Mouse (Mus musculus) forebrain, postnatal 0 days (tissue): ENCODE measurements around the gene Ptprs. TPM values are rescaled to one million over a fixed set of nuclear protein-coding genes. Genes with fewer than 3 reads are reported as not detected.
A peak's percentile ranks its signal among the peaks of the same experiment; 100 is the strongest.

Source experiments
- ATAC-seq: fragments of 200-750 bp; cut with Nextera tagmentation; 2 replicates; pipeline ENCODE4 v1.8.0; 2017; ENCODE audit warnings: mild to moderate bottlenecking, moderate library complexity
- DNase-seq: peaks from one replicate; pipeline ENCODE4 v3.0.0-alpha.2; 2015
- H3K27ac ChIP-seq: fragments of 300-500 bp; sonication (generic); 2 replicates; pipeline ENCODE4 v1.5.1; 2014; ENCODE audit warnings: low read depth, mild to moderate bottlenecking, antibody characterized with exemption, low read length, moderate library complexity, mixed read lengths
- H3K27me3 ChIP-seq: fragments of 300-500 bp; sonication (generic); 2 replicates; pipeline ENCODE4 v1.6.1; 2014; ENCODE audit warnings: mild to moderate bottlenecking, low read length, mixed read lengths; ENCODE audit not compliant: insufficient read depth
- H3K36me3 ChIP-seq: fragments of 300-500 bp; sonication (generic); 2 replicates; pipeline ENCODE4 v1.6.1; 2014; ENCODE audit warnings: mild to moderate bottlenecking, moderate library complexity; ENCODE audit not compliant: insufficient read depth
- H3K4me1 ChIP-seq: fragments of 300-500 bp; sonication (generic); 2 replicates; pipeline ENCODE4 v1.6.1; 2014; ENCODE audit warnings: antibody characterized with exemption; ENCODE audit not compliant: insufficient read depth
- H3K4me2 ChIP-seq: fragments of 300-500 bp; sonication (generic); 2 replicates; pipeline ENCODE4 v1.6.1; 2014; ENCODE audit warnings: low read depth, mild to moderate bottlenecking, moderate library complexity
- H3K4me3 ChIP-seq: fragments of 300-500 bp; sonication (generic); 2 replicates; pipeline ENCODE4 v1.5.1; 2014; ENCODE audit warnings: low read depth, low read length, mixed read lengths
- H3K9ac ChIP-seq: fragments of 300-500 bp; sonication (generic); 2 replicates; pipeline ENCODE4 v1.6.1; 2014; ENCODE audit warnings: mild to moderate bottlenecking
- H3K9me3 ChIP-seq: fragments of 300-500 bp; sonication (generic); 2 replicates; pipeline ENCODE4 v1.6.1; 2016; ENCODE audit warnings: low read length
- CTCF ChIP-seq: sonication (generic); IDR thresholded peaks from 2 replicates; pipeline ENCODE4 v1.5.1; 2016; ENCODE audit warnings: antibody characterized with exemption, control low read depth, low read depth
- WGBS: fragments of 180-500 bp; shearing (Covaris S2); extraction: QIAGEN DNeasy Blood & Tissue Kit; methylation state at CpG from one replicate; pipeline ENCODE4 v1.1.7; 2014; 5-methylcytosine and 5-hydroxymethylcytosine counted together
- polyA plus RNA-seq: library from polyadenylated mRNA; unstranded; fragments of >200 nt; fragmentation: Nextera tagmentation; extraction: Ambion mirVana; gene quantifications from 2 replicates; pipeline ENCODE4 v1.2.1, GENCODE M21; 2015
- total RNA-seq: library from RNA; depleted of rRNA; stranded (reverse); fragments of >200 nt; gene quantifications from 2 replicates; pipeline ENCODE4 v1.2.3, GENCODE M21; 2014

Gene Ptprs
- total and polyA plus RNA-seq, 2 experiments from 2014 or later, result 250 to 711 TPM

DNA sequence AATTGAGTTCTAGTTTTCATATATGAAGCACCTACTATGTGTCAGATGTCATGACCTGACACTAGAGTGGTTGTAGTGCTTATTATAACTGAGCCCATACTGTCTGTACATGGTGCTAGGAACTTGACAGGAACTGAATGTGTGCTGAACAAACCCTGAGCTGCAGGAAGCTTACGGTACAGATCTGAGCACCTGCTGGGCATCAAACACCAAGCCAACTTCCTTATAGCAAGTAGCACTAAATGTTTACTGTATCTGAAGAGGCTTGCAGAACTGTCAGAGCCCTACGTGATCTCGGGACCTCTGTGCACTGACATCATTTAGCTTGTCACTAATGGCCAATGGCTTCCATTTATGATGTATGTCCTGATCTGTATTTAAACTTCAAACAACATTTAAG, 44.7 kb downstream of the Ptprs start:
- peaks cover 71% of the 10 kb centered on the region for H3K36me3 ChIP-seq
- no peak overlapping the region for H3K9ac ChIP-seq
- H3K4me1 ChIP-seq, result no peaks in the 10 kb centered on the region
- H3K4me2 ChIP-seq, result no peak overlapping the region
- no peaks in the 10 kb centered on the region for H3K27me3 ChIP-seq
- no peak overlapping the region for H3K27ac ChIP-seq
- WGBS, result 81% methylated on average over 3 of the region's 3 CpGs
- DNase-seq (no peak), ATAC-seq (no peak)
- H3K4me3 ChIP-seq, result no peak overlapping the region
- H3K9me3 ChIP-seq, result no peaks in the 10 kb centered on the region
- TF ChIP-seq CTCF, result no peak

DNA sequence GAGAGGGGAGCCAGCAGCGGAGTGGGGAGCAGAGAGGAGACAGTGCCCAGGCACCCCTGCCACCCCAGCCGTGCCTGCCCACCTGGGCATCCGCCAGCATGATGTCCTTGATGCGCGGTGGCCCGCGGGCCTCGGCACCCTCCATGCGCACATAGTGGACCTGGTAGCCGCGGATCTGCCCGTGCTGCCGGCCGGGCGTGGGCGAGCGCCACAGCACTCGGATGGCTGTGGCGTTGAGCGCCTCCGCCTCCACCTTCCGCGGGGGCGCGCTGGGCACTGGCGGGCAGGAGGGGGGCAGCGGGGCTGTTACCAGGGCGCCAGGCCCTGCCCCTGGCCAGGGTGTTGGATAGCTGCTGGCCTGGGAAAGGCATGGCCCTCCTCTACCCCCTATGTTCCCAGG, 48.4 kb downstream of the Ptprs start:
- Histone ChIP-seq H3K9ac (no peak overlapping the region), H3K4me3 (no peak overlapping the region), H3K9me3 (no peaks in the 10 kb centered on the region), H3K27me3 (no peaks in the 10 kb centered on the region), H3K4me2 (no peak overlapping the region), H3K27ac (no peak overlapping the region), H3K36me3 (peaks cover 70% of the 10 kb centered on the region), H3K4me1 (no peaks in the 10 kb centered on the region)
- DNase-seq (no peak), ATAC-seq (no peak)
- no peak for TF ChIP-seq CTCF
- WGBS, result 81% methylated on average over 28 of the region's 28 CpGs

DNA sequence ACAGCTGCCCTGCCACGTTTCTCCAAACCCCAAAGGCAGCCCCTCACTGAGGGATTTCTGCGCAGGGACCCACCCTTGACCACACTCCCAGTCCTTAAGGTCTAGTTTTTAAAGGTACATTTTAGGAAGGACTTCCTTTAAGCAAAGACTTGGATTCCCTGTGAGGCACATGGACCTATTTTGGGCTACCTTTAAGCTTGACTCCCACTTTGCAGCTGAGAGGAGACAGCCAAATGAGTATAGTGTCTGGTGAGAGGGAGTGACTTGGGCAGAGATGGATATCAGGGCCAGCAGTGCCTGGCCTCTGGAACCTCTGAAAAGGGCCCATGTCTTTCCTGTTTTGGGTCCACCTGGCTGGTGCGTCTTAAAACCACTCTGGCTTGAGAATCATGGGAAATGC, 50.3 kb downstream of the Ptprs start:
- H3K27me3 ChIP-seq, result no peaks in the 10 kb centered on the region
- DNase-seq (no peak), ATAC-seq (peak; percentile 2; the same call in 1 of the 2 replicates)
- H3K4me2 ChIP-seq, result peak overlapping the region; percentile 55
- TF ChIP-seq CTCF, result no peak
- 36% methylated on average over 3 of the region's 3 CpGs for WGBS
- peaks cover 74% of the 10 kb centered on the region for H3K36me3 ChIP-seq
- no peak overlapping the region for H3K27ac ChIP-seq
- H3K9ac ChIP-seq, result peak overlapping the region; percentile 51
- H3K9me3 ChIP-seq, result no peaks in the 10 kb centered on the region
- peak overlapping the region; percentile 26; the same call in 1 of the 2 replicates for H3K4me3 ChIP-seq
- H3K4me1 ChIP-seq, result no peaks in the 10 kb centered on the region

DNA sequence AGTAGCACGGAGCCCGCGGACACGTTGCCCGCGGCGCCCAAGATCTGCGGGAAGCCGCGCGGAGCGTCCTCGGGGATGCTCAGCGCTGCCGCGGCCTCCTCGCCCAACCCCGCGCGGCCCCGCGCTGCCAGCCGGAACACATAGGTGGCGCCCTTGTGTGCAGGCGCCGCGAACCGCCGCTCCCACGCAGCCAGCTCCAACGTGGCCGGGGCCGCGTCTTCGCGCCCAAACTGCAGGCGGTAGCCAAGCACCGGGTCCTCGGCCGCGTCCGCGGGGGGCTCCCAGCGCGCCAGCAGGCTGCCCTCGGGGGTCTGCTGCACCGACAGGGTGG, 50.7 kb downstream of the Ptprs start:
- Histone ChIP-seq H3K36me3 (peaks cover 78% of the 10 kb centered on the region), H3K27me3 (no peaks in the 10 kb centered on the region), H3K9me3 (no peaks in the 10 kb centered on the region), H3K4me3 (peak overlapping the region; percentile 26), H3K9ac (peak overlapping the region; percentile 51), H3K27ac (peak overlapping the region; percentile 59), H3K4me1 (no peaks in the 10 kb centered on the region), H3K4me2 (peak overlapping the region; percentile 55)
- TF ChIP-seq CTCF, result peak; percentile 83
- ATAC-seq (peak; percentile 90), DNase-seq (peak; percentile 86)
- WGBS, result 3% methylated on average over 47 of the region's 47 CpGs

DNA sequence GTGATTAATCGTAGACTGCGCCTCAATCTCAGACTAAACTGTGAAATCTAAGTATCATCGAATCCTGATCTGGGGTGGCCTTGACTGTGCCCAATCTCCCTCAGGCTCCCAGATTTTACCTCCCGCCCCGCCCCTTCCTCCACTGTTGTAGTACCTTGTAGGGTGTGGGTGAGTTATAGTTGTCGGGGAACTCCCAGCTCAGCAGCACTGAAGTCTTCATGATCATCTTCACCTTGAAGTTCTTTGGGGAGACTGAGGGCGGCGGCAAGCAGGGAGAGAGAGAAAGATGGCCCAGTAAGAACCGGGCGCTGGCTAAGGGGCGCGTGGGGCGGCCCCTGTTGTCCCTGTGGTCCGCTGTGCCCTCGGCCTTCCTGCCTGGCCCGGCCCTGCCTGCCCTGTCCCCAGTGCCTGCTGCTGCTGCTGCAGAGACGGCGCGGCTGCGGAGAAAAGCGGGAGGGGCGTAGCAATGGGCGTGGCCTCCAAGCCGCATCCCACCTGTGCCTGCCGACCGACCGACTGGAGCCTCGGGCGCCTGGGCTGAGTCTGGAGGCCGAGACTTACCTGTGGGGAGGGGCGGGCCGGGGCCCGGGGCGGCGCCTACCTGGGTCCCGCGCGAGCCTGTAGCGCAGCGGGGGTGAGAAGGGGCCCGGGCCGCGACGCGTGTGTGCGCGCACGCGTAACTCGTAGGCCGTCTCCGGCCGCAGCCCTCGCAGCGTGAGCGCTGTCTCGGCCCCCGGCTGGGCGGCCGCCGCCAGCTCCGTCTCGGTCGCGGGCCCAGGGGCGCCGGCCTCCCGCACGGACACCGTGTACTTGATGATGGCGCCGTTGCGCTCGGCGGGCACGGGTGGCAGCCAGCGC, 51.3 kb downstream of the Ptprs start:
- no peaks in the 10 kb centered on the region for H3K27me3 ChIP-seq
- peaks cover 84% of the 10 kb centered on the region for H3K36me3 ChIP-seq
- DNase-seq (peak; percentile 55), ATAC-seq (peak; percentile 30)
- H3K4me1 ChIP-seq, result no peaks in the 10 kb centered on the region
- peak overlapping the region; percentile 26 for H3K4me3 ChIP-seq
- WGBS, result 19% methylated on average over 77 of the region's 77 CpGs
- peak overlapping the region; percentile 59 for H3K27ac ChIP-seq
- H3K9me3 ChIP-seq, result no peaks in the 10 kb centered on the region
- H3K9ac ChIP-seq, result peak overlapping the region; percentile 51
- H3K4me2 ChIP-seq, result peak overlapping the region; percentile 55
- TF ChIP-seq CTCF, result no peak

DNA sequence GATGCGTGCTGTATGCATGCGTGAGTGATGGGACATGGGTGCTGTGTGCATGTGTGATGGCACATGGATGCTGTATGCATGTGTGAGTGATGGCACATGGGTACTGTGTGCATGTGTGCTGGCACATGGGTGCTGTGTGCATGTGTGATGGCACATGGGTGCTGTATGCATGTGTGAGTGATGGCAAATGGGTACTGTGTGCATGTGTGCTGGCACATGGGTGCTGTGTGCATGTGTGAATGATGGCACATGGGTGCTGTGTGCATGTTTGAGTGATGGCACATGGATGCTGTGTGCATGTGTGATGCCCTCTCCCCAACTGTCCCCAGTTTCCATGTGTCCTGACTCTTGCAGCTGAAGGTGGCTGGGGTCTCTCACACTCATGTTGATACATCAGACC, 56.3 kb downstream of the Ptprs start:
- no peak for DNase-seq
- no peaks in the 10 kb centered on the region for H3K27me3 ChIP-seq
- ATAC-seq, result no peak
- no peak for TF ChIP-seq CTCF
- no peaks in the 10 kb centered on the region for H3K4me1 ChIP-seq
- peaks cover 97% of the 10 kb centered on the region for H3K36me3 ChIP-seq
- H3K4me2 ChIP-seq, result no peak overlapping the region
- no peaks in the 10 kb centered on the region for H3K9me3 ChIP-seq
- H3K27ac ChIP-seq, result no peak overlapping the region
- no peak overlapping the region for H3K4me3 ChIP-seq
- H3K9ac ChIP-seq, result no peak overlapping the region
- WGBS, result 98% methylated on average over 2 of the region's 2 CpGs

DNA sequence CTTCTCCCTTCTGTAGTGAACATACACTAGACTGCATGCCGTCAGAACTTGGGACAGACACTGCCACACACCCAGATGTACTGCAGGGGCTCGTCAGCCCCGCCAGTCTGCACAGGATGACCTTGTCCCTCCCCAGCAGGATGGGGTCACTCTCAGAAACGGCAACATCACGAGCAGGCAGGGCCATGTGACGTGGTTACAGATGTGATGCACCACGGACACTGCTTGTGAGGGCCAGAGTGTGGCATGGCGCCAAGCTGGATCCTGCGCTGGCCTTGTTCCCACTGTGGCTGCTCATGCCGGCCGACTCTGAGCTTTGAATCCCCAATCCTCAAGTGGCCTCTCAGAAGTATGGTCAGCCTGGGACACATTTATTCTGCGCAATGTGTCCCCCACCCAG, 58.0 kb downstream of the Ptprs start:
- WGBS, result 65% methylated on average over 12 of the region's 12 CpGs
- H3K27ac ChIP-seq, result no peak overlapping the region
- no peak overlapping the region for H3K9ac ChIP-seq
- H3K36me3 ChIP-seq, result peaks cover 97% of the 10 kb centered on the region
- H3K4me1 ChIP-seq, result no peaks in the 10 kb centered on the region
- no peaks in the 10 kb centered on the region for H3K27me3 ChIP-seq
- no peaks in the 10 kb centered on the region for H3K9me3 ChIP-seq
- H3K4me2 ChIP-seq, result no peak overlapping the region
- no peak overlapping the region for H3K4me3 ChIP-seq
- ATAC-seq (no peak), DNase-seq (no peak)
- TF ChIP-seq CTCF, result no peak
